Mouse (Mus musculus) forebrain, embryonic 10.5 days (tissue): ENCODE results near the gene Stra6. TPM values are rescaled to one million over a fixed set of nuclear protein-coding genes. Genes with fewer than 3 reads are reported as not detected.

Source experiments
- DNase-seq: peaks from one replicate; pipeline ENCODE4 v3.0.0-alpha.2; 2017; ENCODE audit warnings: low spot score; ENCODE audit errors: extremely low spot score
- H3K27ac ChIP-seq: fragments of 300-500 bp; sonication (generic); 2 replicates; pipeline ENCODE4 v1.5.1; 2016; ENCODE audit warnings: mild to moderate bottlenecking
- H3K27me3 ChIP-seq: fragments of 300-500 bp; sonication (generic); 2 replicates; pipeline ENCODE4 v1.6.1; 2016; ENCODE audit warnings: mild to moderate bottlenecking; ENCODE audit not compliant: poor library complexity, severe bottlenecking
- H3K36me3 ChIP-seq: fragments of 300-500 bp; sonication (generic); replicated peaks from 2 replicates; pipeline ENCODE4 v1.6.1; 2016; ENCODE audit warnings: mild to moderate bottlenecking, moderate library complexity
- H3K4me1 ChIP-seq: fragments of 300-500 bp; sonication (generic); 2 replicates; pipeline ENCODE4 v1.6.1; 2016
- H3K4me3 ChIP-seq: fragments of 300-500 bp; sonication (generic); 2 replicates; pipeline ENCODE4 v1.5.1; 2016; ENCODE audit warnings: mild to moderate bottlenecking, moderate library complexity
- H3K9me3 ChIP-seq: fragments of 300-500 bp; sonication (generic); 2 replicates; pipeline ENCODE4 v1.6.1; 2016; ENCODE audit warnings: mild to moderate bottlenecking, moderate library complexity
- WGBS: fragments of 180-500 bp; shearing (Covaris S2); methylation state at CpG from one replicate; pipeline ENCODE4 v1.1.7; 2016; 5-methylcytosine and 5-hydroxymethylcytosine counted together
- polyA plus RNA-seq: library from polyadenylated mRNA; unstranded; fragments of >200 nt; fragmentation: Nextera tagmentation; extraction: Ambion mirVana; gene quantifications from 2 replicates; pipeline ENCODE4 v1.2.1, GENCODE M21; 2016

Stra6 gene
- polyA plus RNA-seq, 1 experiment from 2014 or later = 33.0 TPM

DNA sequence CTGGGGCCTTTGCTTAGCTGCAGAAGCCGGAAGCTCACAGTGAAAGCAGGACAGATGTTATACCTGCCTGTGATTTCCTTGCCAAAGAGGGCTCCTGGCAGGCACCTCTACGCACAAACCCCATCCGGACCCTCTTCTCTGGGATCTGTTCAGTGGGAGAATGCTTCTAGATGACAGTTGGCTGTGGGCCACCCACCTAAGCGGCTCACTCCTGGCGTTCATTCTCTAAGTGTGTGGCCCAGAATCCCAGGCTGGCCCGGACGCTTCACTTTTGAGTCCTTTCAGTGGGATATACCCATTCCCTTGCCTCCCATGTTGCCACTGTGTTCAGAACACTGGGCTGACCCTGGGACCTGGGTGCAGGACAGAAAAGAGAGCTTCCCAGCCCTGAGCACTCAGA lies 23.3 kb downstream of the Stra6 start:
- H3K27ac ChIP-seq = peak overlapping the region; percentile 70
- peaks cover 35% of the 10 kb centered on the region for H3K27me3 ChIP-seq
- no peaks in the 10 kb centered on the region for H3K36me3 ChIP-seq
- H3K4me3 ChIP-seq = no peak overlapping the region
- WGBS = 63% methylated on average over 7 of the region's 7 CpGs
- H3K9me3 ChIP-seq = no peaks in the 10 kb centered on the region
- H3K4me1 ChIP-seq = peaks cover 53% of the 10 kb centered on the region
- DNase-seq = no peak

- peak overlapping the region; percentile 70 for H3K27ac ChIP-seq
- H3K4me3 ChIP-seq = no peak overlapping the region
- no peak for DNase-seq
- no peaks in the 10 kb centered on the region for H3K36me3 ChIP-seq
- H3K9me3 ChIP-seq = no peaks in the 10 kb centered on the region
- 66% methylated on average over 7 of the region's 7 CpGs for WGBS
- peaks cover 38% of the 10 kb centered on the region for H3K27me3 ChIP-seq
- H3K4me1 ChIP-seq = peaks cover 59% of the 10 kb centered on the region
Observed at GRCm38 (mm10) chr9:58087277-58087998, 23.9 kb downstream of the Stra6 start.

GRCm38 (mm10) chr9:58091623-58092425 lies 28.2 kb downstream of the Stra6 start:
- Histone ChIP-seq H3K4me1 (peaks cover 43% of the 10 kb centered on the region), H3K36me3 (no peaks in the 10 kb centered on the region), H3K27ac (peak overlapping the region; percentile 45), H3K4me3 (no peak overlapping the region), H3K27me3 (peaks cover 32% of the 10 kb centered on the region), H3K9me3 (no peaks in the 10 kb centered on the region)
- 67% methylated on average over 4 of the region's 4 CpGs for WGBS
- no peak for DNase-seq

DNA sequence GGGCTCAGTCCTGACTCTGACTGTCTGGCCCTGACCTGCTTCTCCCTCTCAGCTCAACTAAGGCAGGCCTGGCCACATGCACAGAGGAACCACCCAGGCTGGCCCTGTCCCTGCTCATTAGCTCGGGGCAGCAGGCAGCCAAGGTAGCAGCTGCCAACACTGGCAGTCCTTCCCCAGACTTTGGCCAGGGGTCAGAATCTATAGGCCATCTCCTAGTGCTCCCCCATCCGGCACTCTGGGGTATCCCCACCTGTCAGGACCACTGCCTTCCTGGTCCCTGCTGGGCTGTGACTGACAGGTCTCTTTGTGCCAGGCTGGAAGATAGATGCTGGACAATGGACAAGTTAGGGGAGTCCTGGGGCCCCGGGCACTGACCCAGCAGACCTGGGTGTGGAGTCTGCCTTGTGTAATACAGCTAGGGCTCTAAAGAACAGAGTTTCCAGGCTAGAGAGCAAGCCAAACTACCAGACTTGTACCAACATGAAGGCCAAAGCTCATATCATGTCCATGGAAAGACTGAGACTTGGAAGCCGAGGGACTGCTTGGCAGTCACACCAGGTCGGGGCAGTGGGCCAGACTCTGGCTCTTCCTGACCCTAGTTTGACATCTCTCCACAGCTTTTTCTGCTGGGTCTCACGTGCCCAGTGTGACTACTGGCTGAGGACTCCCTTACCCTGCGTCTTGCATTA lies 29.1 kb downstream of the Stra6 start:
- Histone ChIP-seq H3K9me3 (no peaks in the 10 kb centered on the region), H3K27ac (peak overlapping the region; percentile 45), H3K27me3 (peaks cover 23% of the 10 kb centered on the region), H3K36me3 (no peaks in the 10 kb centered on the region), H3K4me1 (peaks cover 42% of the 10 kb centered on the region), H3K4me3 (no peak overlapping the region)
- WGBS = 62% methylated on average over 7 of the region's 7 CpGs
- no peak for DNase-seq

DNA sequence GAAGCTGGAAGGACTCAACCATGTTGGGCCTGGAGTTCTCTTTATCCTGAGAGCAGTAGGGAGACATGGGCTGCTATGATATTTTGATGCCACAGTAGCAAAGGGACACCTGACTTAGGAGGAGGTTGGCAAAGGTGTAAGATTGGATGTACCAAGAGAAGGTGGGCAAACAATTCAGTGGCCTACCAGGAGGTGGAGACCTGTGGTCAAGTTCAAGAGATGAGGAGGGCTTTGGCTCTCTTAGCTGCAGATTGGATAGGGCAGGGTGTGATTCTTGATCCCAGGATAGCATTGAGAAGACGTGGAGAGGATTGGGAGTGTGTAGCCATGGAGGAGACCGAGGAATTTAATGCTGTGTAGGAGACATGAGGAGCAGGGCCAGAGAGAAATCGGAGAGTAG lies 30.2 kb downstream of the Stra6 start:
- Histone ChIP-seq H3K27ac (no peak overlapping the region), H3K4me1 (peaks cover 40% of the 10 kb centered on the region), H3K27me3 (peaks cover 19% of the 10 kb centered on the region; the same call in 1 of the 2 replicates), H3K9me3 (no peaks in the 10 kb centered on the region), H3K4me3 (no peak overlapping the region), H3K36me3 (no peaks in the 10 kb centered on the region)
- no peak for DNase-seq
- 84% methylated on average over 3 of the region's 3 CpGs for WGBS

GRCm38 (mm10) chr9:58095977-58096376 lies 32.4 kb downstream of the Stra6 start:
- peaks cover 12% of the 10 kb centered on the region; the same call in 1 of the 2 replicates for H3K27me3 ChIP-seq
- no peak overlapping the region for H3K27ac ChIP-seq
- no peaks in the 10 kb centered on the region for H3K36me3 ChIP-seq
- 92% methylated on average over 6 of the region's 6 CpGs for WGBS
- H3K4me1 ChIP-seq = peaks cover 48% of the 10 kb centered on the region
- no peaks in the 10 kb centered on the region for H3K9me3 ChIP-seq
- no peak for DNase-seq
- no peak overlapping the region for H3K4me3 ChIP-seq

DNA sequence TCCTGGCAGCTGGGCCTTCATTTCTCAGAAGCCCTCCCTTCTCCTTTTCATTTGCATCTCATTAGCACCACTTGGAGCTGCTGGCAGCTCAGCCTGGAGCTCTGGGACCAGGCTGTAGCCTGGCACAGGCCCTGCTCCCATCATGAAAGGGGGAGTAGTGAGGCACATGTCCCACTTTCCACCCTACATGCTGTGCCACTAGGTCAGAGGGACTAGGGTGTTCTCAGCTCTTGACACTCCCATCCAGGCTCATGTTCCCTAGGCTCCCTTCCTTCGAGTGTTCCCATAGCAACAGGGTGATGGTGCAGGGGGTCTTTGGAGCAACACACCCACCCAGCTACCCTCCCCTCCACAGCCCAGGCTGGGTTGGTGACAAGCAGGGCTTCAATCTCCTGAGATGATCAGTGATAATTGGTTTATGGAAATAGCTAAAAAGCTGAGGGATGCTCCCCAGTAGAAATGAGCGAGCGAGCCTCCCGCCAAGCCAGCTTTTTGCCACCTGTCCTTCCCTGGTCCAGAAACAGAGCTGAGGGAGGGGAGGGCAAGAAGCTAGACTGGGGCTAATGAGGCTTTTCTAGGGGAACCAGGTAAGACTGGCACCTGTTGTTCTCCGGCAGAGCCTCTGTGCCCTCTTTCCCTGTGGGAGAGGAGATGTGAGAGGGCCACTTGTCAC lies 33.2 kb downstream of the Stra6 start:
- H3K27ac ChIP-seq = peak overlapping the region; percentile 15; the same call in 1 of the 2 replicates
- WGBS = 65% methylated on average over 5 of the region's 5 CpGs

GRCm38 (mm10) chr9:58099836-58100565 lies 36.4 kb downstream of the Stra6 start:
- Histone ChIP-seq H3K4me3 (no peak overlapping the region), H3K9me3 (no peaks in the 10 kb centered on the region), H3K27ac (peak overlapping the region; percentile 44), H3K36me3 (no peaks in the 10 kb centered on the region), H3K4me1 (peaks cover 67% of the 10 kb centered on the region), H3K27me3 (peaks cover 11% of the 10 kb centered on the region)
- no peak for DNase-seq
- WGBS = 91% methylated on average over 5 of the region's 5 CpGs

More for the DNA sequence above, 33.2 kb downstream of the Stra6 start:
- Histone ChIP-seq H3K27me3 (peaks cover 14% of the 10 kb centered on the region), H3K4me3 (no peak overlapping the region), H3K36me3 (no peaks in the 10 kb centered on the region), H3K4me1 (peaks cover 53% of the 10 kb centered on the region), H3K9me3 (no peaks in the 10 kb centered on the region)
- no peak for DNase-seq

DNA sequence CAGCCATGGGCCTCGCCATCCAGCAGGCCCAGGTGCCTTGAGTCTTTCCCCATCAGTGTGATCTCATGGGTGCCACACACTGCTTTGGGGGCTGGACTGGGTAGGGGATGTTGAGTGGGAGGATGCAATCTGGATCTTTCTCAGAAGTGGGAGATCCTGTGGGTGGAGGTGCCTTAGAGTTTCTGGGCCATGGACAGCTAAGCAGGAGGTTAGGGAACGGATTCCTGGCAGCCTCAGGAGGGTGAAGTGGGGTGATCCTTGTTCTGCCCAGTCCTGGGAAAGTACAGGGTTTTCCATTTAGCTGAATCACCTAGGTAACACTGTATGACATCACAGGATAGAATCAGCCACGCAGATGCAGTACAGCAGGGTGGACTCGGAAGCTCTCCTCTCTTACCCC lies 38.4 kb downstream of the Stra6 start:
- peaks cover 25% of the 10 kb centered on the region for H3K27me3 ChIP-seq
- DNase-seq = no peak
- no peak overlapping the region for H3K4me3 ChIP-seq
- no peaks in the 10 kb centered on the region for H3K9me3 ChIP-seq
- WGBS = 77% methylated on average over 4 of the region's 4 CpGs
- peaks cover 74% of the 10 kb centered on the region for H3K4me1 ChIP-seq
- H3K27ac ChIP-seq = peak overlapping the region; percentile 44; the same call in 1 of the 2 replicates
- no peaks in the 10 kb centered on the region for H3K36me3 ChIP-seq

- DNase-seq = no peak
- H3K9me3 ChIP-seq = no peaks in the 10 kb centered on the region
- H3K4me3 ChIP-seq = no peak overlapping the region
- WGBS = 71% methylated on average over 6 of the region's 6 CpGs
- H3K36me3 ChIP-seq = no peaks in the 10 kb centered on the region
- peak overlapping the region; percentile 48 for H3K27ac ChIP-seq
- H3K27me3 ChIP-seq = peaks cover 22% of the 10 kb centered on the region
- H3K4me1 ChIP-seq = peaks cover 71% of the 10 kb centered on the region
Observed at GRCm38 (mm10) chr9:58103647-58104046, 40.1 kb downstream of the Stra6 start.

GRCm38 (mm10) chr9:58105595-58106169 lies 42.1 kb downstream of the Stra6 start:
- H3K27ac ChIP-seq = peak overlapping the region; percentile 26
- H3K9me3 ChIP-seq = no peaks in the 10 kb centered on the region
- WGBS = 73% methylated on average over 15 of the region's 15 CpGs
- no peak overlapping the region for H3K4me3 ChIP-seq
- no peaks in the 10 kb centered on the region for H3K36me3 ChIP-seq
- DNase-seq = no peak
- H3K4me1 ChIP-seq = peaks cover 68% of the 10 kb centered on the region
- H3K27me3 ChIP-seq = peaks cover 40% of the 10 kb centered on the region
